Mouse (Mus musculus): ENCODE measurements around the gene Sox8.

Sox8 gene

GRCm38 (mm10) chr17:25570648-25571452 is at the start of gene Sox8:
TSS of gene Sox8 (minus strand) at chr17:25570686.
- peak; percentile 78 for DNase-seq (ENCODE audit: low read depth, low spot score)

DNA sequence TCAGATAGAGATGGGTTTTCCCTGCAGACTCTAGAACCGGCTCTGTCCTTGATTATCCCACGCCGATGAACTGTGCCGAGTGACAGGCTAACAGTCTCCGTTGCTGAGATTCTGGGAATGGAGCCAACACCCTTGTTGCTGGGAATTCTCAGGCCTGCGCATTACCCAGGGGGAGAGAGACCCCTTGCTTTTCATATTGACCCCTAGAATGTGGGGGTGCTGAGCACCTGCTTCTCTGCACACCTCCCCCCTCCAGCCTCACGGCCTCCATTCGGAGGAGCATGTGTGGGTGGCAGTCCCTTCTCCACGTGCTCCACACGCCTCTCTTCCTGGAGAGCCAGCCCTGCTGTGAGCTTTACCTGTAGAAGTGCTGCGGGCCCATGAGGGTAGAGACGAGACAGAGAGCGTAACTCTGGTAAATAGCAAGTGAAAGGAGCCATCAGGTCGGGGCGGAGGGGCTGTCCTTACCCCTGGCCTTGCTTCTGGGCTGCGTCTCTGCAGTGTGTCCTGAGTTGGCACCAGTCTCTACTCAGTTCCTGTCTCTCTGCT is 48.1 kb upstream of the Sox8 start:
- no peak for DNase-seq (ENCODE audit: low read depth, low spot score)

DNA sequence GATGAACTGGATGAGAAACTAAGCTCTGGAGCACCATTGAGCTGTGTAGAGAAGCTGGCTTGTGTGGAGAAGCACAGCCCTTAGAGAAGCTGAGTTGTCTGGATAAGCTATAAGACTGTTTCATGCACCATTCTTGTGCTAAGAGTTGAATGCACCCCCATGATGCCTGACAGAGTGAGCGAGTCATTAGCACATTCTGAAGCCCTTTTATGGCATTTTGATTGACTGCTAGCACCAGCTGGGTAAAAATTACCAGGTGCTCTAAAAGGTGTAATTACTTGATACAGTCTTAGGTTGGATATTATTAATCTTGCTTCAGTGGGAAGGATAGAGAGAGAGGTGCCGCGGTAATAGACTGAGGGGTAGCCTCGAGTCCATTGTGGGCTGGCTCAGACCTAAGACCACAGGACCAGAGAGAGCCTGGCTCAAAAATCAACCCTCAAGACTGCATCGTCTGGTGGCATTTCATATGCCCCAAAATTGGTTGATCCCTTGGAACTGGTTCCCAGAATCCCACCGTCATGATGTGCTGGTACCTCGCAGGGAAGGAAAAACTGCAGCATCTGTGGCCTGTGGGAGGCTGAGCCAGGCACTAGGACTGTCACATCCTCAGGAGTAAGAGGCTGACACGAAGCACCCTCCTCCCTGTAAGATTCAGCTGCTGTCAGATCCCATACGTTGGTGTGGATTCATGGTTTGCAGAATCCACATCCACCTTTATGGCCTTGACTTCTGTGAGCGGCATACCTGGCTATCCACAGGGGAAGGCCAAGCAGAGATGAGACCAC is 44.4 kb upstream of the Sox8 start:
- no peak for DNase-seq (ENCODE audit: low read depth, low spot score)

- no peak for DNase-seq (ENCODE audit: low read depth, low spot score)
These were observed 42.8 kb upstream of the Sox8 start for GRCm38 (mm10) chr17:25613323-25613722.

DNA sequence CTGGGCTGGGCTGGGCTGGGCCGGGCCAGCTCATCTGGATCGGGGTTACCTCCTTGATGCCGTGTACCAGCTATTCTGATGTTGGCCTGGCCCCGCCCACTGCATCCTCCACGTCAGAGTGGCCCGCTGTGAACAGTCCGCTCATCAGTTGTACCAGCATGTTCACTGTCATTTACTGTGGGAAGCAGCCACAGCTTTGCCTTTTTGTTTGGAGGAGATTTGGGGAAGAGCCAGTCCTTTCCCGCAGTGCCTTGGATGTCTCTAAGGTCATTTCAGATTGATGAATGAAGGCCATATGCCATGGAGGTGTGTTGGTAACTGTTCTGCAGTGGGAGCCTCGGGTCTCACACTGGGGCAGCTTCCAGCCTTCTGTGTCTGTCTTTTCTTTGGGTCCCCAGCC is 42.1 kb upstream of the Sox8 start:
- no peak for DNase-seq (ENCODE audit: low read depth, low spot score)

GRCm38 (mm10) chr17:25610151-25610550 is 39.7 kb upstream of the Sox8 start:
- DNase-seq (ENCODE audit: low read depth, low spot score), result no peak

- no peak for DNase-seq (ENCODE audit: low read depth, low spot score)
These were observed 39.0 kb upstream of the Sox8 start for GRCm38 (mm10) chr17:25609506-25609828.

DNA sequence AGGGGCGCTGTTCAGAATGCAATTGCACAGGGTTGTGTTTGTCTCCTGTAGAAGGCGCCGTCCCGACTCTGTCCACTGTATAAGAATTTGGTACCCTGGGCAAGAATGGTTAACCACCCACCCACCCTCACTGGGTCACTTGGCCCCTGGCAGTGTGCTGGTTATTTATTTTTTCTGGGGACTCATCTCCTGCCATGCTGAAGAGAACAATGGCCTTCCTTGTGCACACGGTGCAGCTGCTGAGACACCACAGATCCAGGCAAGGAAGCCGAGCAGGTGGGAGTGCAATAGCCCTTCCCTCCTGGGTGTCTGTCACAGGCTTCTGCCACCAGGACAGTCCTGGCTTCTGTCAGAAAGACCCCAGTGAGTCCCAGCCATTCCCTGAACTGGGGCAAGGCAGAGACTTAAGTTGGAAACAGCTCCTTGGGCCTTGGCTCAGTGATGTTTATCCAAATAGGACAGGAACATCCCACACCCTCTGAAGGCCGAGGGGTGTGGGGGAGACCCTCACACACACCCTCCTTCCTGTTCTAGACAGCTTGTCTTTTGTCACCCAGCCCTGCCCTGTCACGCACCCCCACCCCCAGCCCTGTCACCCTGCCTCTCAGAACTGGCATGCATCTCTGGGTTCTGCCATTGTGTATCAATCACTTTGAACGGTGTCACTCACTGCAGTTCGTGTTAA is 38.5 kb upstream of the Sox8 start:
- no peak for DNase-seq (ENCODE audit: low read depth, low spot score)

DNA sequence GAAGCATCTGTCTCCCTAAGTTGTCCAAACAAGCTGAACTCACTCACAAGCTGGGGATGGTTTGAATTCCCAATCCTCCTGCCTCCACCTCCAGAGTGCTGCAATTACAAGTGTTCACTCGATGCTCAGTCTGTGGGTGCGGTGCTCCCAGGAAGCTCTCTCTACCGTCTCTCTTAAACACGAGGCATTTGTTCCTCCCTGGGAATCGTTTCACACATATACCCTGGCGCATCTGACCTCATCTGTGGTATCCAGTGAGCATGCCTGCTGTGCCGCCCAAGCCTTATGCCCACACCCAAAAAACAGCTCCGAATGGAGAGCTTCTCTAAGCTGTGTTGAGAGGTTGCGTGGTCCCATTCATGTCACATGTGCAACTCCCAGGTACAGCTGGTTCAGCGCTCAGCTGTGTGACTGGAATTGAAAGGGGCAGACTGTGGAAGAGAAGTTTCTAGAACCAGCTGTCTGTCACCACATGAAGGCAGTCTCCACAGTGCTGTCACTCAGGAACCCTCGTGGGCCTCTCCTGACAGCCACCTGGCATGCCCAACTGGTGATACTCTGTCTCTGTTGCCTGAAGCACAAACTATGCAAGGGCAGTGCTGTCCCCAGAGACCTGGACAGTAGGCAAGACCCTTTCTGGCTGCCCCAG is 37.8 kb upstream of the Sox8 start:
- no peak for DNase-seq (ENCODE audit: low read depth, low spot score)

DNA sequence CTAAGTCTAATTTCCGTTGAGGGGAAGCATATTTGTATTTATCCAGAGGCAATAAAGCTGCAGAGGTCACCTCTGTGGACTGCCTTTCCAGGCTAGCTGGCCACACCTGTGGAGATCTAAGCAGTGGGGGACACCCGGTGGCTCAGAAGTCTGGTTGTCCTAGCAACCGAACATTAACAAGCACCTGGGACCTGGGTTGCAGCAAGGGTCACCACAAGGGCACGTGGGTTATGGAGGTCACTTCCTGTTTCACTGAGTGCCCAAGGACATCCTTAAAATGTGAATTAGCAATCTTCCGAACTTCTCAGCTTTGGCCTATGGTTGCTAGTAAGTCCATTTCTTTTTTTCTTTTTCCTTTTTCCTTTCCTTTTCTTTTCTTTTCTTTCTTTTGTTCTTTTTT is 33.7 kb upstream of the Sox8 start:
- no peak for DNase-seq (ENCODE audit: low read depth, low spot score)

DNA sequence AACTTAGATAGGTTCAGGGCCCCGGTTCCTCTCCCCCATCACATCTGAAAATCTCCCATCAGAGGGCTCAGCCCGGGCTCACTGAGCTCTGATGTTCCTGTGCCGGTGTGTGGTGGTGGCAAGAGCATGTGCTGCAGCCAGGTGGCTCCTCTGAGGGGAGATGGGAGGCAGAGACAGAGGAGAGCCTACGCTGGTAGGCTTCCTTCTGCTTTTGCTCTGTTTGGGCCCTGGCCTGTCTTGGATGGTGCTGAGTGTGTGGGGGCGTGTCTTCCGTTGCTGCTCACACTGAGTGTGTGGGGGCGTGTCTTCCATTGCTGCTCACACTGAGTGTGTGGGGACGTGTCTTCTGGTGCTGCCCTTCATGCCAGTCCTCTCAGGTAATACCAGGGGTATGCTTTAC is 31.9 kb upstream of the Sox8 start:
- peak; percentile 12 for DNase-seq (ENCODE audit: low read depth, low spot score)

DNA sequence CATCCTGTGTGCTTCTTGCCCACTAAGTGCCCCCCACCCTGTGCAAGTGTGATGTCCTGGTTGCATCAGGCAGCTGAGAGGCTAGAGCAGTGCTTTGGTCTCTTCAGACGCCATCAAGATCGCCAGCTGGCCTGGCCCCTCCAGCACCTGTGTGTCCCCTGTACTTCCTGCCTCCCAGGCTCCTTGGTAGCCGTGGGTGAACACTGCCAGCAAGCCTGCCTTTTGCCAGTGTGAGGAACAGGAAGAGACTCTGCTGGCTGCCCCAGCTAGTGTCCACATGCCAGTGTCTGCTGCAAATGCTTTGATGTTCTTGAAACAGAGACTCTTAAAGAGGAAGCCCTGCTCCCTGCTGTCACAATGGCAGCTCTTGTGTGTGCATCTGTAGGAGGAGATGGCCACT is 27.1 kb upstream of the Sox8 start:
- no peak for DNase-seq (ENCODE audit: low read depth, low spot score)

DNA sequence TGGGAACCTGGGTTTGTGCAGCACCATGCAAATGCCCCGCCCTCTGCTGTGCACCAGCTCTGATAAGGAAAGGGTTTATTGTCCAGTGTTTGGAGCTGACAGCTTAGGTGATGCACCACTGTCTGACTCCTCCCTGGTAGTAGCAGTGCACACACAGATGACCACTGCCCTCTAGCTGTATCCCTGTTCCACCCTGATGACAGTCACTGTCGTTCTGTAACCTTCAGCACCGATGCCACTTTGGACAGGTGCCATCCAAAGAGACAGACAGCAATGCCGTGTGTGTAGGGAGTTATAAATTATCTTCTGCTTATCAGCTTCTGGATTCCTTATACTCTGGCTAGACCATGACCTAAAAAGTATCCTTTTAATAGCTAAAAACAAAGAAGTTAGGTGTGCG is 25.0 kb upstream of the Sox8 start:
- DNase-seq (ENCODE audit: low read depth, low spot score), result no peak

GRCm38 (mm10) chr17:25593411-25594261 is 23.1 kb upstream of the Sox8 start:
- no peak for DNase-seq (ENCODE audit: low read depth, low spot score)

DNA sequence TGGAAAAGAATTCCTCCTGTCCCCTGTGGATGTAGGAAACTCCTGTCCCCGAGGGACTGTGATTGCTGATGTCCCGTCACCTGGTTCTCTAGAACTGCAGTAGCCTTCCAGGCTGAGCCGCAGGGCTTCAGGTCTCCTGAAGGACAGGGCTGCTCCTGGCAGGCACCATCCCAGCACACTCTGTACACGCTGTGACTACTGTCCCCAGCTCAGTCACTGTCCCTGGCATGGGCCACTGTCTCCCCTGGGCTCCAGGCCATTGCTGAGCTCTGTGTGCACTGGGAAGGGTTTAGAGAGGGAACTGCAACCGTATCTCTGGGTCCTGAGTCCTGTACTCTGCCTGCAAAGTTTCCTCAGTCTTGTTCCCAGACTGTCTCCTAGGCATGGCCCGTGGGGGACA is 21.9 kb upstream of the Sox8 start:
- DNase-seq (ENCODE audit: low read depth, low spot score), result no peak

GRCm38 (mm10) chr17:25590985-25591384 is 20.5 kb upstream of the Sox8 start:
- DNase-seq (ENCODE audit: low read depth, low spot score), result peak; percentile 21

GRCm38 (mm10) chr17:25590068-25590467 is 19.6 kb upstream of the Sox8 start:
- DNase-seq (ENCODE audit: low read depth, low spot score), result no peak

DNA sequence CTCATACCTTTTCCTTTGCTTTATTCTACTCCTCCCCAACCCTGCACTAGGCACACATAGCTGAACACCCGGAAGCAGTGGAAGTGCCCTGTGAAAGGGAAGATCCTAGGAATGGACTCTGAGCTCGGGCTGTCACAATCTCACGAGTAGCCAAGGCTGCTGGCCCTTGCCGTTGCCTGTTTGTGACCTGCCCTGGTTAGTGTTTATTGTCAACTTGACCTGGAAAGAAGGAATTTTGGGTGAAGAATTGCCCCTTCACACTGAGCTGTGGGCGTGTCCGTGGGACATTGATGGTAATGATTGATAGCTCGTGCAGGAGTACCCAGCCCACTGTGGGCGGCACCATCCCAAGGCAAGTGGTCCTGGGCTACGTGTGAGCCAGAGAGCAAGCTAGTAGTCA is 14.2 kb upstream of the Sox8 start:
- DNase-seq (ENCODE audit: low read depth, low spot score), result no peak

DNA sequence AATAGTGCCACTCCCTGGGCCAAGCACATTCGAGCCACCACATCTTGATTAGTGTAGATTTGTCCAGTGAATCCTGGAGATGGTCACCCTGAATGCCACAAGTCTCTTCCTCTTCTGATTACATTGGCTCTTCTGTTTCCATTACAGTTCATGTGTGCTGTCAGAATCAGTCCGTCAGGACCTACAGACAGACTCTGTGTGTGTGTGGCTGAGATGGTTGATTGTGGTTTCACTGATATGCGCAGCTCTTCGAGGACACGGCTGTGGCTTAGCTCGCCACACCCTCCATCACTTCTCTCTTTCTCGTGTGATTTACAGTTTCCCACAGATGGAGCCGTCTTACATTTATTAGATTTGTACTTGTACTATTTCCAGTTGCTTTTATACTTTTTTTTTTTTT is 13.4 kb upstream of the Sox8 start:
- peak; percentile 48 for DNase-seq (ENCODE audit: low read depth, low spot score)

GRCm38 (mm10) chr17:25583099-25583498 is 12.6 kb upstream of the Sox8 start:
- DNase-seq (ENCODE audit: low read depth, low spot score), result no peak

- DNase-seq (ENCODE audit: low read depth, low spot score), result no peak
These were observed 11.6 kb upstream of the Sox8 start for GRCm38 (mm10) chr17:25582076-25582475.

Data from CD4-positive, CD25-positive, alpha-beta regulatory T cell, adult 2 months (primary cell).